Mouse (Mus musculus): Measurements from ENCODE around the gene Atp5h.

- no peak for TF ChIP-seq GATA1 (IDR thresholded peaks at IDR 0.05; ENCODE audit: low read length)
- TF ChIP-seq TAL1 (IDR thresholded peaks at IDR 0.05; ENCODE audit: low read length), result no peak
Observed at GRCm38 (mm10) chr11:115384587-115384986, 35.2 kb downstream of the Atp5h start.

Measured in erythroblast, embryonic 14.5 days (primary cell).